In the genomic region with DNA sequence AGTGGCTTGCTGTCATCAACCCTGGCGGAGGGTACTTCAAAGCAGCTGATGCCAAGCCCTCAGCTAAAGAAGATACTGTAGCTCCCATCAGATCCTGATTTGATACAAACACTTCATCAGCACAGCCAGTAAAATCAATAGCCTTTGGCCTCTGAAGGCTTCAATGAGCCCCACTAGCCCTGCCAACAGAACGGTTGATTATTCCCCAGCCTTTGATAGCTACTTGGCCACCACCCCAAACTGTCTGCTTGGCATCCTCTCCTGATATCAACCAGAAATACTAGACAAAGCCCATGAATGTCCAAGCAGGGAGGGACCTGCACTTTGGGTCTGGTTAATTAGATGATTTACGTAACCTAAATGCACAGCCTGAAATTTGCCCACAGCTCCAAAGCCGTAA, we compare ENCODE assay signal across 29 mouse cellular contexts. TPM values are rescaled to one million over a fixed set of nuclear protein-coding genes. Genes with fewer than 3 reads are reported as not detected.
DNase-seq lines count a peak whose midpoint lies in the region; ATAC-seq and TF ChIP-seq lines count a peak whose summit lies in the region.
"Had no signal": no experiment of that assay in that cellular context is flagged by ENCODE, and none has a peak within 500 bp of the region (broad histone marks: within the 10 kb centered on the region; RNA-seq: fewer than 3 reads in every experiment).

No protein-coding gene starts in this region.

- H3K9me3 ChIP-seq in forebrain, embryonic 16.5 days (ENCODE audit: control insufficient read depth, low read length), result no peaks in the 10 kb centered on the region
- H3K9me3 ChIP-seq: neural tube, embryonic 15.5 days had no signal

- intact Hi-C loops in heart, adult 2 months (cut with DNase I), result no loop called here
- intact Hi-C loops in heart, postnatal 14 days (cut with DNase I), result no loop called here

- DNase-seq in cerebellum, postnatal 14 days, result peak; percentile 36 to 40
- DNase-seq in cerebellum, postnatal 25 days, result no peak
- DNase-seq in heart, adult 2 months, result peak in 1 of 2 experiments; percentile 20
- no peak for DNase-seq in heart, postnatal 14 days
- peak; percentile 12 for DNase-seq in lung, adult 2 months
- no peak for DNase-seq in lung, adult 18-20 months
- DNase-seq in urinary bladder, postnatal 36 days (ENCODE audit: low spot score in 2 of 2), result no peak
- DNase-seq: adrenal gland, postnatal 14 days; cerebellum, adult 2 months; gastrocnemius, postnatal 10 days; kidney, adult 2 months; kidney, postnatal 10 days; liver; lung, embryonic 14.5 days; midbrain, embryonic 14.5 days; thymus, postnatal 36 days had no signal

- H3K27ac ChIP-seq in heart, adult 2 months, result peak overlapping the region; percentile 8; the same call in 1 of the 2 replicates
- H3K27ac ChIP-seq in forebrain, embryonic 16.5 days (ENCODE audit: low read length), result no peak overlapping the region
- H3K27ac ChIP-seq: neural tube, embryonic 15.5 days had no signal

- TF ChIP-seq POLR2A in heart, adult 2 months (IDR thresholded peaks at IDR 0.05; ENCODE audit: insufficient read depth, low read depth, low read length), result no peak
- no peak for TF ChIP-seq POLR2A in lung, adult 2 months (IDR thresholded peaks at IDR 0.05; ENCODE audit: borderline replicate concordance, extremely low read depth, low read depth, low read length)

- peak; percentile 59 for ATAC-seq in forebrain, embryonic 16.5 days
- ATAC-seq: CD4-positive, CD25-positive, alpha-beta regulatory T cell, adult 4 months; inflammation-experienced regulatory T-cells, adult 6 months had no signal

- no peaks in the 10 kb centered on the region for H3K27me3 ChIP-seq in heart, adult 2 months (ENCODE audit: control insufficient read depth, insufficient read depth, low read length)
- H3K27me3 ChIP-seq in forebrain, embryonic 16.5 days (replicated peaks; ENCODE audit: control insufficient read depth, insufficient read depth, low read length), result no peaks in the 10 kb centered on the region
- H3K27me3 ChIP-seq: megakaryocyte, embryonic 14.5 days; neural tube, embryonic 15.5 days had no signal

- H3K4me1 ChIP-seq in heart, adult 2 months (ENCODE audit: control insufficient read depth, insufficient read depth, low read length), result peaks cover 6% of the 10 kb centered on the region; the same call in 1 of the 2 replicates
- peaks cover 2% of the 10 kb centered on the region for H3K4me1 ChIP-seq in lung, adult 2 months (ENCODE audit: control insufficient read depth, insufficient read depth, low read length)
- H3K4me1 ChIP-seq in forebrain, embryonic 16.5 days (replicated peaks; ENCODE audit: control insufficient read depth, insufficient read depth, low read length), result no peaks in the 10 kb centered on the region
- H3K4me1 ChIP-seq: megakaryocyte, embryonic 14.5 days had no signal

- H3K79me2 ChIP-seq in heart, adult 2 months (replicated peaks; ENCODE audit: control insufficient read depth, insufficient read depth, low read length), result no peaks in the 10 kb centered on the region

- no peak for TF ChIP-seq CTCF in heart, adult 2 months (IDR thresholded peaks at IDR 0.05)
- no peak for TF ChIP-seq CTCF in lung, adult 2 months (IDR thresholded peaks at IDR 0.05; ENCODE audit: insufficient read depth, low read length)

- no peak for TF ChIP-seq EP300 in heart, adult 2 months (IDR thresholded peaks at IDR 0.05; ENCODE audit: insufficient read depth, low read depth, low read length)

- no peaks in the 10 kb centered on the region for H3K36me3 ChIP-seq in heart, adult 2 months (ENCODE audit: control insufficient read depth, insufficient read depth, low read length)
- no peaks in the 10 kb centered on the region for H3K36me3 ChIP-seq in forebrain, embryonic 16.5 days (ENCODE audit: control insufficient read depth, insufficient read depth)
- H3K36me3 ChIP-seq: neural tube, embryonic 15.5 days had no signal

- H3K4me3 ChIP-seq in heart, adult 2 months, result no peak overlapping the region
- H3K4me3 ChIP-seq in lung, adult 2 months (replicated peaks; ENCODE audit: extremely low read depth, low read depth, low read length), result no peak overlapping the region
- no peak overlapping the region for H3K4me3 ChIP-seq in forebrain, embryonic 16.5 days (replicated peaks; ENCODE audit: low read length)
- H3K4me3 ChIP-seq: neural tube, embryonic 15.5 days had no signal

- 51% methylated on average over 4 of the region's 4 CpGs for WGBS in heart, adult 2 months
- 52% methylated on average over 4 of the region's 4 CpGs for WGBS in lung, adult 2 months
- WGBS in forebrain, embryonic 16.5 days, result 44% methylated on average over 4 of the region's 4 CpGs

- H3K4me2 ChIP-seq in forebrain, embryonic 16.5 days (ENCODE audit: low read length), result no peak overlapping the region
- H3K4me2 ChIP-seq: lung, embryonic 14.5 days; neural tube, embryonic 15.5 days had no signal

- H3K9ac ChIP-seq in heart, adult 2 months (ENCODE audit: low read depth, low read length), result no peak overlapping the region
- H3K9ac ChIP-seq in forebrain, embryonic 16.5 days (replicated peaks; ENCODE audit: low read depth, low read length), result no peak overlapping the region
- H3K9ac ChIP-seq: lung, embryonic 14.5 days; neural tube, embryonic 15.5 days had no signal

RNA-seq across cellular contexts. Expression of a gene that starts 30.0 kb away (rescaled TPM):
- total RNA-seq in heart, adult 2 months (2021), result under 1 TPM; 0.37 to 0.41 TPM
- polyA plus RNA-seq in heart, adult 2 months (2012; rRNA removed), result 0.25 and 0.73 TPM in 2 replicates
- total RNA-seq in heart, postnatal 14 days (2021), result under 1 TPM; 0.32 to 0.50 TPM
- not detected in 2 replicates for polyA plus RNA-seq in lung, adult 2 months (2012; rRNA removed)
- polyA plus RNA-seq in forebrain, embryonic 16.5 days (2015; fragmentation: Nextera tagmentation; extraction: Ambion mirVana), result not detected in 2 replicates
- total RNA-seq: ES-E14; layer of hippocampus, adult 18-20 months; left cerebral cortex, postnatal 36 days had no signal
- polyA plus RNA-seq: CD4-positive, CD25-positive, alpha-beta regulatory T cell, adult 4 months; cerebellum, adult 2 months; cortical plate, adult 2 months; embryonic facial prominence, embryonic 11.5 days; frontal cortex, adult 2 months; hindbrain, embryonic 11.5 days; inflammation-experienced regulatory T-cells, adult 6 months; lung, embryonic 14.5 days; midbrain, embryonic 14.5 days; testis, adult 2 months had no signal

Comparison
In these comparisons a context has a peak if more than half of its experiments do, and no peak if none do; other contexts are left out.
1. DNase-seq: peak in cerebellum, postnatal 14 days (2 of 2) and lung, adult 2 months (single experiment); none in cerebellum, postnatal 25 days (0 of 2), heart, postnatal 14 days (0 of 2), lung, adult 18-20 months (0 of 2) and urinary bladder, postnatal 36 days (0 of 2).